ENCODE assay signal across 13 mouse cellular contexts in the genomic region with DNA sequence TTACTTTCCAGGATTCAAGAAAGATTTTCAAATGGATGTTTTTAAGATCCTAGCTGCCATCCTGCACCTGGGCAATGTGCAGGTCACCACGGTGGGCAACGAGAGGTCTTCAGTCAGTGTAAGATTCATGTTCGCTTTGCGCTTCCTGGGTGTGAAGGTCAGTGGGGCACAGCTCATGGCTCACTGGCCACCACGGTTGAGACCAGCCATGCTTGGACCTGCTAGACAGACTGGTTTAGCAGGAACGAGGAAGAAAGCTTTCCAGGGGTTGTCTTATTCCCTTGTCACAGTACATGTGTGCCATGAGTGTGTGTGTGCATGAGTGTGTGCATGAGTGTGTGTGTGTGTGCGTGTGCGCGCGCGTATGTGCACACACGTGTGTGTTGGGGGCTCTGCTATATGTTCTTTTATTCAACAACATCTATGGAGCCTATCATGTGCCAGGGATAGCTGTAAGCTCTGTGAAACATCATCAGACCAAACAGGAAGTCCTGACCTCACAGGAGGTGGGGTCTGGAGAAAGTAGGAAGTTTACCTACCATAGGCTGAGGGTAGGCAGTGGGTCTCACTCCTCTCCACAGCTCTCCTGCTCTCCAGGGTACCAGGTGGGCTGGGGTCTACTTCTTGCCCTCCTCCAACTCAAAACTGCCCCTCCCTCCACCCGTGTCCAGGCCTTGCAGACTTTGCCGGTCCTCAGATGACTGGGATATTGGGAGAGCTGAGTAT. TPM values are rescaled to one million over a fixed set of nuclear protein-coding genes. Genes with fewer than 3 reads are reported as not detected.
DNase-seq lines count a peak whose midpoint lies in the region; ATAC-seq lines count a peak whose summit lies in the region.
"Had no signal": no experiment of that assay in that cellular context is flagged by ENCODE, and none has a peak within 500 bp of the region (broad histone marks: within the 10 kb centered on the region; RNA-seq: fewer than 3 reads in every experiment).

No protein-coding gene starts in this region.

- 89% methylated on average over 14 of the region's 14 CpGs for WGBS in midbrain, embryonic 13.5 days
- WGBS in midbrain, embryonic 11.5 days, result 92% methylated on average over 14 of the region's 14 CpGs
- WGBS in embryonic facial prominence, embryonic 10.5 days, result 90% methylated on average over 14 of the region's 14 CpGs

- H3K9me3 ChIP-seq in midbrain, embryonic 13.5 days, result no peaks in the 10 kb centered on the region
- H3K9me3 ChIP-seq in midbrain, embryonic 11.5 days (ENCODE audit: control insufficient read depth, low read length), result no peaks in the 10 kb centered on the region
- peaks cover 2% of the 10 kb centered on the region; the same call in 1 of the 2 replicates for H3K9me3 ChIP-seq in embryonic facial prominence, embryonic 10.5 days

- no peak overlapping the region for H3K4me3 ChIP-seq in midbrain, embryonic 13.5 days (replicated peaks)
- H3K4me3 ChIP-seq in midbrain, embryonic 11.5 days (ENCODE audit: low read depth, low read length), result no peak overlapping the region
- no peak overlapping the region for H3K4me3 ChIP-seq in embryonic facial prominence, embryonic 10.5 days

- no peaks in the 10 kb centered on the region for H3K36me3 ChIP-seq in midbrain, embryonic 13.5 days
- H3K36me3 ChIP-seq in midbrain, embryonic 11.5 days (ENCODE audit: control insufficient read depth, insufficient read depth, low read length), result no peaks in the 10 kb centered on the region
- no peaks in the 10 kb centered on the region for H3K36me3 ChIP-seq in embryonic facial prominence, embryonic 10.5 days (replicated peaks)
- H3K36me3 ChIP-seq: G1E had no signal

- H3K27me3 ChIP-seq in midbrain, embryonic 13.5 days, result no peaks in the 10 kb centered on the region
- no peaks in the 10 kb centered on the region for H3K27me3 ChIP-seq in midbrain, embryonic 11.5 days (ENCODE audit: control insufficient read depth, insufficient read depth, low read length)
- H3K27me3 ChIP-seq in embryonic facial prominence, embryonic 10.5 days (replicated peaks; ENCODE audit: low read depth, poor library complexity, severe bottlenecking), result no peaks in the 10 kb centered on the region

- H3K4me1 ChIP-seq in midbrain, embryonic 13.5 days (replicated peaks), result peaks cover 24% of the 10 kb centered on the region
- peaks cover 6% of the 10 kb centered on the region for H3K4me1 ChIP-seq in midbrain, embryonic 11.5 days (ENCODE audit: control insufficient read depth, insufficient read depth, low read length)
- H3K4me1 ChIP-seq in embryonic facial prominence, embryonic 10.5 days, result peaks cover 35% of the 10 kb centered on the region

- H3K4me2 ChIP-seq in midbrain, embryonic 13.5 days (replicated peaks), result no peak overlapping the region
- H3K4me2 ChIP-seq in midbrain, embryonic 11.5 days, result no peak overlapping the region

- DNase-seq in midbrain, embryonic 11.5 days (ENCODE audit: low spot score, missing footprints), result no peak
- peak; percentile 34 to 62 for DNase-seq in kidney, postnatal 4 days
- peak; percentile 37 for DNase-seq in thymus, postnatal 0 days (ENCODE audit: low spot score)
- no peak for DNase-seq in gastrocnemius, postnatal 10 days
- DNase-seq in embryonic facial prominence, embryonic 10.5 days (ENCODE audit: low spot score), result no peak
- no peak for DNase-seq in cerebellum, postnatal 14 days
- DNase-seq: adrenal gland, postnatal 10 days; cerebellum, adult 2 months; retina, postnatal 1 day had no signal

- no peak for ATAC-seq in midbrain, embryonic 13.5 days
- ATAC-seq in midbrain, embryonic 11.5 days (ENCODE audit: low FRiP score), result no peak
- peak; percentile 70 to 72 for ATAC-seq in hematopoietic stem cell, adult 5-6 weeks (replicated peaks in 1 of 2; ENCODE audit: insufficient read depth in 1 of 2, low FRiP score in 2 of 2, low TSS enrichment in 1 of 2, low read depth in 1 of 2, poor library complexity in 2 of 2, severe bottlenecking in 2 of 2)
- ATAC-seq: hindbrain, postnatal 0 days had no signal

- peak overlapping the region; percentile 91; the same call in 1 of the 2 replicates for H3K27ac ChIP-seq in midbrain, embryonic 13.5 days
- H3K27ac ChIP-seq in midbrain, embryonic 11.5 days (ENCODE audit: low read depth, low read length), result no peak overlapping the region
- no peak overlapping the region for H3K27ac ChIP-seq in embryonic facial prominence, embryonic 10.5 days (replicated peaks)
- H3K27ac ChIP-seq: hindbrain, postnatal 0 days had no signal

- H3K9ac ChIP-seq in midbrain, embryonic 13.5 days (replicated peaks), result no peak overlapping the region
- no peak overlapping the region for H3K9ac ChIP-seq in midbrain, embryonic 11.5 days (ENCODE audit: low read length)

RNA-seq across cellular contexts. Expression of gene Myo5c, which starts 24.2 kb away (rescaled TPM):
- 0.50 and 0.59 TPM in 2 replicates for polyA plus RNA-seq in midbrain, embryonic 13.5 days (2015; fragmentation: Nextera tagmentation; extraction: Ambion mirVana)
- 0.40 and 0.56 TPM in 2 replicates for polyA plus RNA-seq in midbrain, embryonic 11.5 days (2014; fragmentation: Nextera tagmentation; extraction: Ambion mirVana)
- total RNA-seq in hematopoietic stem cell, adult 5-6 weeks (2017), result 12.1 and 12.6 TPM in 2 replicates
- polyA plus RNA-seq in thymus, postnatal 0 days (2015; fragmentation: Nextera tagmentation; extraction: Ambion mirVana), result 0.44 and 0.98 TPM in 2 replicates
- 10 to 100 TPM in 1 of 2 experiments, 1 to 10 TPM in 1; 9.2 to 11.9 TPM for total RNA-seq in gastrocnemius, postnatal 10 days (2021)
- 1.2 and 1.3 TPM in 2 replicates for polyA plus RNA-seq in embryonic facial prominence, embryonic 10.5 days (2016; fragmentation: Nextera tagmentation; extraction: Ambion mirVana)
- polyA plus RNA-seq: G1E had no signal

RNA-seq across cellular contexts. Expression of gene Gnb5, which starts 50.1 kb away (rescaled TPM):
- 46.4 and 50.2 TPM in 2 replicates for polyA plus RNA-seq in midbrain, embryonic 13.5 days (2015; fragmentation: Nextera tagmentation; extraction: Ambion mirVana)
- polyA plus RNA-seq in midbrain, embryonic 11.5 days (2014; fragmentation: Nextera tagmentation; extraction: Ambion mirVana), result 33.1 and 34.4 TPM in 2 replicates
- total RNA-seq in hematopoietic stem cell, adult 5-6 weeks (2017), result 6.5 and 8.4 TPM in 2 replicates
- polyA plus RNA-seq in thymus, postnatal 0 days (2015; fragmentation: Nextera tagmentation; extraction: Ambion mirVana), result 4.4 and 4.5 TPM in 2 replicates
- 10 to 100 TPM in 1 of 2 experiments, 1 to 10 TPM in 1; 7.9 to 11.2 TPM for total RNA-seq in gastrocnemius, postnatal 10 days (2021)
- 22.4 and 24.5 TPM in 2 replicates for polyA plus RNA-seq in embryonic facial prominence, embryonic 10.5 days (2016; fragmentation: Nextera tagmentation; extraction: Ambion mirVana)
- polyA plus RNA-seq: G1E had no signal

Comparison
In these comparisons a context has a peak if more than half of its experiments do, and no peak if none do; other contexts are left out.
1. ATAC-seq: peak in hematopoietic stem cell, adult 5-6 weeks (2 of 2); none in midbrain, embryonic 13.5 days (single experiment) and midbrain, embryonic 11.5 days (single experiment).
2. DNase-seq: peak in kidney, postnatal 4 days (2 of 2) and thymus, postnatal 0 days (single experiment); none in midbrain, embryonic 11.5 days (single experiment), gastrocnemius, postnatal 10 days (single experiment), embryonic facial prominence, embryonic 10.5 days (single experiment) and cerebellum, postnatal 14 days (0 of 2).